Mouse (Mus musculus): Measurements from ENCODE around the gene Musk. TPM values are rescaled to one million over a fixed set of nuclear protein-coding genes. Genes with fewer than 3 reads are reported as not detected.
"Not testable (repeated sequence)": the region's sequence is repeated elsewhere in the genome, so short reads cannot be mapped to it uniquely, and the experiment has no call there.

Gene Musk
- total RNA-seq (2017): not detected in 3 replicates

GRCm38 (mm10) chr4:58285687-58286086 lies at the start of gene Musk:
Musk (plus strand) TSS chr4:58285960.
- no peak for ATAC-seq (replicated peaks; ENCODE audit: insufficient number of reproducible peaks, low FRiP score, low TSS enrichment, poor library complexity, severe bottlenecking)

GRCm38 (mm10) chr4:58240416-58240815 lies 45.3 kb upstream of the Musk start:
- ATAC-seq (replicated peaks; ENCODE audit: insufficient number of reproducible peaks, low FRiP score, low TSS enrichment, poor library complexity, severe bottlenecking): no peak

- no peak for ATAC-seq (replicated peaks; ENCODE audit: insufficient number of reproducible peaks, low FRiP score, low TSS enrichment, poor library complexity, severe bottlenecking)
Measured at GRCm38 (mm10) chr4:58245544-58245943, 40.2 kb upstream of the Musk start.

- no peak for ATAC-seq (replicated peaks; ENCODE audit: insufficient number of reproducible peaks, low FRiP score, low TSS enrichment, poor library complexity, severe bottlenecking)
Measured at GRCm38 (mm10) chr4:58252381-58252780, 33.4 kb upstream of the Musk start.

- no peak for ATAC-seq (replicated peaks; ENCODE audit: insufficient number of reproducible peaks, low FRiP score, low TSS enrichment, poor library complexity, severe bottlenecking)
Measured at GRCm38 (mm10) chr4:58253410-58253809, 32.4 kb upstream of the Musk start.

- not testable (repeated sequence) for ATAC-seq (replicated peaks; ENCODE audit: insufficient number of reproducible peaks, low FRiP score, low TSS enrichment, poor library complexity, severe bottlenecking)
Measured at GRCm38 (mm10) chr4:58260767-58261166, 25.0 kb upstream of the Musk start.

GRCm38 (mm10) chr4:58266294-58266693 lies 19.5 kb upstream of the Musk start:
- ATAC-seq (replicated peaks; ENCODE audit: insufficient number of reproducible peaks, low FRiP score, low TSS enrichment, poor library complexity, severe bottlenecking): no peak

GRCm38 (mm10) chr4:58268897-58269542 lies 16.7 kb upstream of the Musk start:
- ATAC-seq (replicated peaks; ENCODE audit: insufficient number of reproducible peaks, low FRiP score, low TSS enrichment, poor library complexity, severe bottlenecking): no peak

GRCm38 (mm10) chr4:58269961-58270360 lies 15.8 kb upstream of the Musk start:
- ATAC-seq (replicated peaks; ENCODE audit: insufficient number of reproducible peaks, low FRiP score, low TSS enrichment, poor library complexity, severe bottlenecking): no peak

- ATAC-seq (replicated peaks; ENCODE audit: insufficient number of reproducible peaks, low FRiP score, low TSS enrichment, poor library complexity, severe bottlenecking): no peak
Measured at GRCm38 (mm10) chr4:58270956-58271355, 14.8 kb upstream of the Musk start.

- ATAC-seq (replicated peaks; ENCODE audit: insufficient number of reproducible peaks, low FRiP score, low TSS enrichment, poor library complexity, severe bottlenecking): no peak
Measured at GRCm38 (mm10) chr4:58271504-58272162, 14.1 kb upstream of the Musk start.

GRCm38 (mm10) chr4:58275261-58275895 lies 10.4 kb upstream of the Musk start:
- ATAC-seq (replicated peaks; ENCODE audit: insufficient number of reproducible peaks, low FRiP score, low TSS enrichment, poor library complexity, severe bottlenecking): no peak

- ATAC-seq (replicated peaks; ENCODE audit: insufficient number of reproducible peaks, low FRiP score, low TSS enrichment, poor library complexity, severe bottlenecking): no peak
Measured at GRCm38 (mm10) chr4:58278368-58278767, 7.4 kb upstream of the Musk start.

GRCm38 (mm10) chr4:58280121-58280520 lies 5.6 kb upstream of the Musk start:
- ATAC-seq (replicated peaks; ENCODE audit: insufficient number of reproducible peaks, low FRiP score, low TSS enrichment, poor library complexity, severe bottlenecking): no peak

GRCm38 (mm10) chr4:58286368-58287090 lies 769 bp downstream of the Musk start:
- ATAC-seq (replicated peaks; ENCODE audit: insufficient number of reproducible peaks, low FRiP score, low TSS enrichment, poor library complexity, severe bottlenecking): no peak

GRCm38 (mm10) chr4:58288753-58289152 lies 3.0 kb downstream of the Musk start:
- peak; percentile 89 for ATAC-seq (replicated peaks; ENCODE audit: insufficient number of reproducible peaks, low FRiP score, low TSS enrichment, poor library complexity, severe bottlenecking)

- no peak for ATAC-seq (replicated peaks; ENCODE audit: insufficient number of reproducible peaks, low FRiP score, low TSS enrichment, poor library complexity, severe bottlenecking)
Measured at GRCm38 (mm10) chr4:58291828-58292227, 6.1 kb downstream of the Musk start.

GRCm38 (mm10) chr4:58293099-58293498 lies 7.3 kb downstream of the Musk start:
- no peak for ATAC-seq (replicated peaks; ENCODE audit: insufficient number of reproducible peaks, low FRiP score, low TSS enrichment, poor library complexity, severe bottlenecking)

GRCm38 (mm10) chr4:58303862-58304261 lies 18.1 kb downstream of the Musk start:
- peak; percentile 91 for ATAC-seq (replicated peaks; ENCODE audit: insufficient number of reproducible peaks, low FRiP score, low TSS enrichment, poor library complexity, severe bottlenecking)
